Mouse (Mus musculus): ENCODE measurements around the gene Ccdc167. TPM values are rescaled to one million over a fixed set of nuclear protein-coding genes. Genes with fewer than 3 reads are reported as not detected.

The Ccdc167 gene
- polyA plus RNA-seq, 1 experiment from 2014 or later = 9.2 TPM

DNA sequence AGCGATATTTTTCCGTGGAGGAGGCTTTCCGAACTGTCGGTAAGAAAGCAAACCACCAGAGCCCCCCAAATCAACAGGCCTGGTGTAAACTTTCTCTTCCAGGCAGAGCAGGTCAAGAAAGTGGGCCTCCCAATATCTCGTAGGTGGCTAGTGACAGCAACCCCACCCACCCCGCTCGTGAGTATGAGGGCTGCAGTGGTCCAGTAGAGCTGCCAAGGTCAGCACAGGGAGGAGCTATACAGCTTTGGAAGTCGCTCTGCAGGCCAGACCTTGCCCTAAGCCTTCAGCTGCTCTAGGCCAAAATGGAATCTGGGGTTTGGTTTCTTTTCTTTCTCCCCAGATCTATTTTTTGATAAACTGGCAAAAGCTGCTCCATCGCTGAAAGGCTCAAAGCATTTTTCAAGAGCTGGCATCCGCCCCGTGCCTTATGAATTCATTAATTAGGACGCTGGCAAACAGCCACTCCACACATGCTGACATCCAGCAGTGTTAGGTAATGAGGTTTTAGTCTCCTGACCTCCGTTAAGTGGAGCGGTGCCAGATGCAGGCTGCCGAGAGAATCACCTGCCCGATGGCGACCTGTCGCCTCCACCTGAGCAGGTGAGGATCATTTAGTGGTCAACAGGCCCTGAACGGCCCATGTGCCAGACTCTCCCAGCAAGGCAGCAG lies 5.6 kb downstream of the Ccdc167 start:
- WGBS = 48% methylated on average over 19 of the region's 19 CpGs
- H3K27me3 ChIP-seq (ENCODE audit: insufficient read depth, low read length) = no peaks in the 10 kb centered on the region; the same call in 1 of the 2 replicates
- ATAC-seq (replicated peaks; ENCODE audit: low FRiP score, low read depth) (no peak), DNase-seq (ENCODE audit: low spot score) (no peak)
- no peak overlapping the region for H3K27ac ChIP-seq
- H3K36me3 ChIP-seq (ENCODE audit: insufficient read depth, low read length) = no peaks in the 10 kb centered on the region
- no peaks in the 10 kb centered on the region for H3K9me3 ChIP-seq (replicated peaks; ENCODE audit: low read length)
- TF ChIP-seq CTCF (IDR thresholded peaks at IDR 0.05; ENCODE audit: low read depth) = no peak
- no peak overlapping the region for H3K4me3 ChIP-seq (replicated peaks; ENCODE audit: low read depth, low read length)
- H3K4me1 ChIP-seq (replicated peaks; ENCODE audit: insufficient read depth, low read length) = peaks cover 39% of the 10 kb centered on the region
- no peak overlapping the region for H3K9ac ChIP-seq (ENCODE audit: low read depth, low read length)
- no peak overlapping the region for H3K4me2 ChIP-seq (ENCODE audit: low read length)

DNA sequence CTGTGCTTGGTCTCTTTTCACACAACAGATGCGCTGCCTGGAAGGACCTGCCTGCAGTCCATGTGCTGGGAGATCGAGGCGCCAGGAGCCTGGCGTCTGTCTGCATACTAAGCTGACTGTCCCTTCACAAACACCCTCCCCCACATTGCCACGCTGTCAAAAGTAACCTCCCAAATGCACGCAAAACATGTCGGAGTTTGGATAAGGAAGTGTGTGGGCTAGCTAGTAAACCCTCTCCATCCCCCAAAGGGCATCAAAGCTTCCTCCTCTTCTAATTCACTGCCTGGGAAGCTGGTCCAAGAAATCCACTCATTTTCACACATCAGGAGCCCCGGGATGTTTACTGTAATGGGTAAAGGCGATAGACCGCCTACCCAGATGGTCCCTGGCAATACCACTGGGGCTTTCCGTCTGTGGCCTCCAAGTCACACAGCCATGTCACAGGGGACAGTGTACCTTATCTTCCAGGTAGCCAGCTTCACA lies 6.2 kb downstream of the Ccdc167 start:
- H3K9ac ChIP-seq (ENCODE audit: low read depth, low read length) = no peak overlapping the region
- H3K4me3 ChIP-seq (replicated peaks; ENCODE audit: low read depth, low read length) = no peak overlapping the region
- H3K27ac ChIP-seq = no peak overlapping the region
- no peaks in the 10 kb centered on the region; the same call in 1 of the 2 replicates for H3K27me3 ChIP-seq (ENCODE audit: insufficient read depth, low read length)
- ATAC-seq (replicated peaks; ENCODE audit: low FRiP score, low read depth) = no peak
- DNase-seq (ENCODE audit: low spot score) = no peak
- H3K4me1 ChIP-seq (replicated peaks; ENCODE audit: insufficient read depth, low read length) = peaks cover 35% of the 10 kb centered on the region
- H3K9me3 ChIP-seq (replicated peaks; ENCODE audit: low read length) = no peaks in the 10 kb centered on the region
- 45% methylated on average over 11 of the region's 11 CpGs for WGBS
- no peak overlapping the region for H3K4me2 ChIP-seq (ENCODE audit: low read length)
- H3K36me3 ChIP-seq (ENCODE audit: insufficient read depth, low read length) = no peaks in the 10 kb centered on the region
- TF ChIP-seq CTCF (IDR thresholded peaks at IDR 0.05; ENCODE audit: low read depth) = no peak

DNA sequence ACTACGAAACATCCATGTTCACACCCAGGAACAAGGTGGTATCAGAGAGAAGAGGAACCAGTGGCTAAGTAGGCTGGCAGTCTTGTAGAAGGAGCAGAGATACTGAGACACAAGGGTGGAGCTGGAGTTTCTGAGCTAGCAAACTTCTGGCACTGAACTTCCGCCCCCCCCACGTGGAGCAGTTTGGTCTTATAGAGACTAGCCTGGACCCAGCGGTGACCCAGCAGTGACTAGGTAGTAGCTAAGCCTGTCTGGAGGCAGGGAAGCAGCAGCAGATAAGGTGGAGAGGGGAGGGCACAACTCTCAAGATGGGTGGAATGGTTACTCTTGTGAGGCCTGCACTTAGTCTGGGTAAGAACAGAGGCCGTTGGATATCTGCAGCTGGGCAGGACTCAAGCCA lies 8.1 kb downstream of the Ccdc167 start:
- 0 out of 2 replicates have a peak, but pooled peaks cover 5% of the 10 kb centered on the region for H3K36me3 ChIP-seq (ENCODE audit: insufficient read depth, low read length)
- H3K4me1 ChIP-seq (replicated peaks; ENCODE audit: insufficient read depth, low read length) = peaks cover 35% of the 10 kb centered on the region
- no peaks in the 10 kb centered on the region; the same call in 1 of the 2 replicates for H3K27me3 ChIP-seq (ENCODE audit: insufficient read depth, low read length)
- DNase-seq (ENCODE audit: low spot score) = no peak
- no peaks in the 10 kb centered on the region for H3K9me3 ChIP-seq (replicated peaks; ENCODE audit: low read length)
- H3K27ac ChIP-seq = no peak overlapping the region
- WGBS = 79% methylated on average over 5 of the region's 5 CpGs
- H3K9ac ChIP-seq (ENCODE audit: low read depth, low read length) = no peak overlapping the region
- no peak overlapping the region for H3K4me3 ChIP-seq (replicated peaks; ENCODE audit: low read depth, low read length)
- no peak overlapping the region for H3K4me2 ChIP-seq (ENCODE audit: low read length)
- no peak for ATAC-seq (replicated peaks; ENCODE audit: low FRiP score, low read depth)
- TF ChIP-seq CTCF (IDR thresholded peaks at IDR 0.05; ENCODE audit: low read depth) = no peak

DNA sequence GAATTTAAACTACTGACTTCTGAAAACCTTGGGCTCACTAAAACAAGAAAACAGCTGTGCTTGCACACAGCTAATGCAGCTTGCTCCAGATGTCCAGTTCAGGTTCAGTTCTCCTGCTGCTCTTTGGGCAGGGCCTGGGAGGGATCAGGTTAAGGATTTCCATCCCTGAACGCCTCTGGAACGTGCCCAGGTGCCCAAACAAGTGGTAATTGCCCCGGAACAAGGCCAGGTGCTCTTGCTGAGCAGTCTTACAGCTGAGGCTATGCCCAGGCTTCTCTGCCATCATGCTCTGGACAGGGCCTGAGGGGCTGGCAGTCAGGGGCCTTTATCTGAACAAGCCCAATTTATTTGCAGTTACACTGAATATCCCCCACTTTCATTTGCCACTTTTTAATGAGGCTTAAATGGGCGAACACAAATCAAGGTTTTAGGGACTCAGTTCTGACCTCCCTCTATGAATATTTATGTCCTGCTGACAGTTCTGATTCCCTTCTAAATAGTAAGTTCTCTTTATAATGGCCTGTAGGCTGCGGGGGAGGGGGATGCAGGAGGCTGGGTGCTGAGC lies 9.8 kb downstream of the Ccdc167 start:
- Histone ChIP-seq H3K36me3 (ENCODE audit: insufficient read depth, low read length) (peaks cover 15% of the 10 kb centered on the region), H3K4me3 (replicated peaks; ENCODE audit: low read depth, low read length) (no peak overlapping the region), H3K27ac (no peak overlapping the region), H3K9ac (ENCODE audit: low read depth, low read length) (no peak overlapping the region), H3K9me3 (replicated peaks; ENCODE audit: low read length) (no peaks in the 10 kb centered on the region), H3K4me2 (ENCODE audit: low read length) (no peak overlapping the region), H3K27me3 (ENCODE audit: insufficient read depth, low read length) (no peaks in the 10 kb centered on the region; the same call in 1 of the 2 replicates), H3K4me1 (replicated peaks; ENCODE audit: insufficient read depth, low read length) (peaks cover 30% of the 10 kb centered on the region)
- 28% methylated on average over 5 of the region's 5 CpGs for WGBS
- no peak for ATAC-seq (replicated peaks; ENCODE audit: low FRiP score, low read depth)
- no peak for DNase-seq (ENCODE audit: low spot score)
- no peak for TF ChIP-seq CTCF (IDR thresholded peaks at IDR 0.05; ENCODE audit: low read depth)

DNA sequence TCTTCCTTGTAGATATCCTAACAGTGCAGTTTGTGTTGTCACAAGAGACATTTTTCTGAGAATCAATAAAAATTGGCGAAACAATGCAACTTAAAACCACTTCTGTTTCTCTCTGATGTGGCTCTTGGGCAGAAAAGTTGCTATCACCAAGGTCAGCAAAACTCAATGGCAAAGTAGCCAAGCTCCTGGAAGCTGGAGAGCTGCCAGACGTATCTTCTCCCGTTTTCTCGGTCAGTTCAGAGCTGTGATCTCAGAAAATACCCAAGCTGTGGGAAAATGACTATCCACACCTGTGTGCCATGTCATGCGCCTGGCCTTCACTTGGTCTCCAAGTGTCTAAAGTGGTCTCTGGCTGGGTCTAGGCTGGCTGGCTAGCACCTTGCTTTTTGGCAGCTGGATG lies 11.0 kb downstream of the Ccdc167 start:
- Histone ChIP-seq H3K27ac (no peak overlapping the region), H3K9ac (ENCODE audit: low read depth, low read length) (no peak overlapping the region), H3K4me2 (ENCODE audit: low read length) (no peak overlapping the region), H3K36me3 (ENCODE audit: insufficient read depth, low read length) (peaks cover 27% of the 10 kb centered on the region), H3K27me3 (ENCODE audit: insufficient read depth, low read length) (no peaks in the 10 kb centered on the region; the same call in 1 of the 2 replicates), H3K9me3 (replicated peaks; ENCODE audit: low read length) (no peaks in the 10 kb centered on the region), H3K4me3 (replicated peaks; ENCODE audit: low read depth, low read length) (no peak overlapping the region), H3K4me1 (replicated peaks; ENCODE audit: insufficient read depth, low read length) (peaks cover 19% of the 10 kb centered on the region)
- TF ChIP-seq CTCF (IDR thresholded peaks at IDR 0.05; ENCODE audit: low read depth) = no peak
- WGBS = 70% methylated on average over 5 of the region's 5 CpGs
- no peak for ATAC-seq (replicated peaks; ENCODE audit: low FRiP score, low read depth)
- no peak for DNase-seq (ENCODE audit: low spot score)

DNA sequence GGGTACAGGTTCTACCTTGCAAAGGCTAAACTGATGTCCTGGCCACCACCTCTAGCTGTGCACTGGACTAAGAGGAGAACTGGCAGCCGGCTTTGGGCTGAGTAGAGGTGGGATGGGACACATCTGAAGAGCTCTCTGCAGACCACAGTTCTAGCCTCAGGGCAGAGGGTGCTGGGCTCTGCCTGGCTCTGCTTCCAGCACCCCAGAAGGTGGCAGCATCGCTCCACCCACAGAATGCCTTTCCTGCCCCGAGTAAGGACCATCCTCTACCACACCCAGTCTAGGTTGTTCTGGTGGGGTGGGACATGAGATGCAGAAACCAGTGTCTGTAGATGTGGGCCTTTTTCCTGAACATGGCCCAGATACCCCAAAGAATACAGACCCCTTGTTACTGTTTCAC lies 12.1 kb downstream of the Ccdc167 start:
- no peak overlapping the region for H3K27ac ChIP-seq
- no peaks in the 10 kb centered on the region; the same call in 1 of the 2 replicates for H3K27me3 ChIP-seq (ENCODE audit: insufficient read depth, low read length)
- DNase-seq (ENCODE audit: low spot score) (peak; percentile 65), ATAC-seq (replicated peaks; ENCODE audit: low FRiP score, low read depth) (no peak)
- H3K4me2 ChIP-seq (ENCODE audit: low read length) = no peak overlapping the region
- peak; percentile 85 for TF ChIP-seq CTCF (IDR thresholded peaks at IDR 0.05; ENCODE audit: low read depth)
- H3K36me3 ChIP-seq (ENCODE audit: insufficient read depth, low read length) = peaks cover 38% of the 10 kb centered on the region
- H3K9ac ChIP-seq (ENCODE audit: low read depth, low read length) = no peak overlapping the region
- H3K4me3 ChIP-seq (replicated peaks; ENCODE audit: low read depth, low read length) = no peak overlapping the region
- peaks cover 11% of the 10 kb centered on the region; the same call in 1 of the 2 replicates for H3K4me1 ChIP-seq (replicated peaks; ENCODE audit: insufficient read depth, low read length)
- H3K9me3 ChIP-seq (replicated peaks; ENCODE audit: low read length) = no peaks in the 10 kb centered on the region
- 47% methylated on average over 3 of the region's 3 CpGs for WGBS

Measured in kidney, postnatal 0 days (tissue).